Mouse (Mus musculus) layer of hippocampus, postnatal 10 days (tissue): Measurements from ENCODE around the gene Zfp26. TPM values are rescaled to one million over a fixed set of nuclear protein-coding genes. Genes with fewer than 3 reads are reported as not detected.

Experiments
- DNase-seq, 2 experiments: peaks; one replicate each; pipeline ENCODE4 v3.0.0; 2021; ENCODE audit warnings: low spot score in 2 of 2
- long read RNA-seq: library from polyadenylated mRNA; stranded (forward); transcript quantifications from one replicate; pipeline ENCODE4 v2.0.0, GENCODE M21; 2023
- total RNA-seq, 2 experiments: library from RNA; stranded (reverse); gene quantifications; 2 replicates each; pipeline ENCODE4 v1.2.3; 2021

Gene Zfp26
- 10 to 100 TPM; 31.6 to 35.6 TPM for total RNA-seq
- long read RNA-seq, partial matches to known transcripts: 0 of 11 reads
- long read RNA-seq, other reads (novel, unspliced or antisense): 11 of 11 reads

DNA sequence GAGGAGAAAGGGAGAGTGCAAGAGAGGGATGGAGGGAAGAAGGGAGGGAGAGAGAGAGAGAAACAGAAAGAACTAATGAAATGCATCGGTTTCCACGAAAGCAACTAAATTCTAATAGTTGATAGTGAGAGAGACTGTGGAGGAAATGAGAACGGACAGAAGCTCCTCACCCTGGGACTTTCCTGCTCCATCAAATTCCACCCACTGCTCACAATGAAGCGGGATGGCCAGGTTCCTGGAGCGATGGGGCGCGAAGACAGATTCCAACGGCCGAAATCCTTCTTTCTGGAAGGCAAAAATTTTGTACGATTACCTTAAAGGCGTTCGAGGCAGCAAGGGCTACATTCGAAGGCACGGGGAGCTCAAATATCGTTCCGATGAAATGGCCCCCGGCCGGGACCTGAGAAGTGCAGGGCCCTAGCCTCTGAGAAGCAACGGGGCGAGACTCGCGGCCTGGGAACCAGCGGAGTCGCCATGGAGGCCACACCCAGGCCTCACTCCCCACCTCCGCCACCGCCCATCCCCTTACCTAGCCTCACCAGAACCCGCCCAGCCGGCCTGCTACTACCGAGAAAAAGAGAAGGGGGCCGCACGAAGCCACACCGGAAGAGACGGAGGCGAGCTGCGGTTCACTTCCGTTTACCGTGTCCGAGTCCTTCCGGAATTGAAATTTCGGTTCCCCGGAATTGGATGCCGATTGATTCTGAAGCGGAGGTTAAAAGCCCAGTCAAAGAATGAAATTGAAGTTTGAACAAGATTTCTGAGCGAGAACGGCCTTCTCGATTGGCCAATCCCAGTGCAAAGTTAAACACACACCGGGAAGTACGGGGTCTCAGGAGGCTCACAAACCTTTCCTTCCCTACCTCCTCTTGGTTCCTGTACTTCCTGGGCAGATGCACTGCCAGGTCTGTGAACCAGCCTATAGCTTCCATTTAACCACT lies at the start of gene Zfp26:
Gene Zfp26, minus strand, starts transcription at position 786 of the 941 bp plus-strand sequence.
- peak; percentile 72 to 79 for DNase-seq

DNA sequence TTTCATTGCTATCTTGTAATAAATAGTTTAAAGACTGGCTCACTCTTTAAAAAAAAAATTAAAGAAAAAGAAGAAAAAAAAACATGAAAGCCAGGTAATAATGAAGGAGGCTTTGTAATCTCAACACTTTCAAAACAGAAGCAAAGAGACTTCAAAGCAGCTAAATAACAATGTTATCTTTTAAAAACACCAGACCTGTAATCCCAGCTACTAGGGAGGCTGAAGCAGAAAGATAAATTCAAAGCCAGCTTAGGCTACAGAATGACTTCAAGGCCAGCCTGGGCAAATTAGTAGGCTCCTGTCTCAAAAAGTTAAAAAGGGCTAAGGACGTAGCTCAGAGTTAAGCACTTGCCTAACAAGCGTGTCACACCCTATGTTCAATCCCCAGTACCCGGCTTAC lies 49.7 kb upstream of the Zfp26 start:
- no peak for DNase-seq

DNA sequence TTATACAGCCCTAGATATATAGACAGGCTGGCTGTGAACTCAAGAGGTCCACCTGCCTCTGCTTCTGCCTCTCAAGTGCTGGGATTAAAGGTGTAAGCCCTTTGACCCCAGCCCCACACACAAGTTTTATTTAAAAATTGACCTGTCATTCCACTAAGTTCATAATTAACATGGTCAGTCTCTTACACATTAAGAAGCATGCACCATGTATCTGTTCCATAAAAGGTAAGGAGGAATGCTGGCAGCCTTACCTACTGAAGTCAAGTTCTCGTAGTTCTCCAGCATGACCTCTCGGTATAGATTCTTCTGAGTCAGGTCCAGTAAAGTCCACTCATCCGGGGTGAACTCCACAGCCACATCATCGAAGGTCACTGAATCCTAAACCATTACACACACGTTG lies 44.8 kb upstream of the Zfp26 start:
- DNase-seq: no peak

DNA sequence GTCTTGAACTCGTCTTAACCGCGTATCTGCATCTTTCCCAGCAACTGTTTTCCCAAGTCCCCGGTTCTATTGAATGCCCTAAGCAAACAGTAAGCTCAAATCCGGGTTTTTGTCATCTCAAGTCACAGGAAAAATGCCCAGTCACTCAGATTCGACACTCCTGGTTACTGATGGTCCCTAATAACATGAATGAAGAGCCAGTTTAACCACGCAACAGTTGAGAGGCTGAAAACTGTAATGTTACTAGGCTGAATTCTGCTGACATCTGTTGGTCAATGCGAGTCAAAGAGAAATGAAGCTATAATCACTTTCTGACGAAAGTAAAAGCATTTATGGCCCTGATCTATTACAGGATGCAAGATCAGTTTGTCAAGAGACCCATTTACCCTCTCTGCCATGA lies 33.3 kb upstream of the Zfp26 start:
- no peak for DNase-seq

DNA sequence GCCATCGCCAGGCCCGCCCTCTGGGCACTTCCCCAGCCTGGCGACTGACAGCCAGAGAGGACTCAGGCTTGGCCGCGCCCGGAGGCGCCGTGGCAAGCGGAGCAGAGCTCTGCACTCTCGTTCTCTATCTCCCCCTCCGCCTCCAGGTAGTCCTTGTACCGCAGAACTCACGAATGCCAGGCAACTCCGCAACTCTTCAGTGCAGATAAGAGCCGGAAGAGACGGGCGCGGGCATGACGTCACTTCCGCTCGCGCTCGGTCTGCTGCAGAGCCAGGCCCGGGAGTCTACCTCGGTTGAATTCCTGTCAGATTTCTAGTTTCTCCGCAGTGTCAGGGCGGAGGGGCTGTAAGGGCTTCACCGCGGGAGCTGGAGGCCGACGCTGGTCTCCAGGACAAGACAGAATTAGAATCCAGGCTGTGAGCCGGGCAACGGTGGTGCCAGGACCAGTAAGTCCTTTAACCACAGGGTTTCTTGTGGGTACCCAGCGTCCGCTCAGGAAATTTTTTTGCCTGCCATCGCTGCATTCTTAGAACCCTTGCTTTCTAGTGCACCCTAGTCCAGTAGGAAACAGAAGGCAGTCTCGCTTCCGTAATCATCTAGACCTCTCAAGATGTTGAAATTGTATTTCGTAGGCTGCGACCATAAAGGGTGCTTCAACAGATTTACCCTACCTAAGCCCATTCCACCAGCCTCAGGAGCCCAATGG lies 32.7 kb upstream of the Zfp26 start, which contains the start of gene Zfp426:
Gene Zfp426, minus strand, starts transcription at position 220 of the 707 bp plus-strand sequence.
- DNase-seq: peak; percentile 79 to 86

DNA sequence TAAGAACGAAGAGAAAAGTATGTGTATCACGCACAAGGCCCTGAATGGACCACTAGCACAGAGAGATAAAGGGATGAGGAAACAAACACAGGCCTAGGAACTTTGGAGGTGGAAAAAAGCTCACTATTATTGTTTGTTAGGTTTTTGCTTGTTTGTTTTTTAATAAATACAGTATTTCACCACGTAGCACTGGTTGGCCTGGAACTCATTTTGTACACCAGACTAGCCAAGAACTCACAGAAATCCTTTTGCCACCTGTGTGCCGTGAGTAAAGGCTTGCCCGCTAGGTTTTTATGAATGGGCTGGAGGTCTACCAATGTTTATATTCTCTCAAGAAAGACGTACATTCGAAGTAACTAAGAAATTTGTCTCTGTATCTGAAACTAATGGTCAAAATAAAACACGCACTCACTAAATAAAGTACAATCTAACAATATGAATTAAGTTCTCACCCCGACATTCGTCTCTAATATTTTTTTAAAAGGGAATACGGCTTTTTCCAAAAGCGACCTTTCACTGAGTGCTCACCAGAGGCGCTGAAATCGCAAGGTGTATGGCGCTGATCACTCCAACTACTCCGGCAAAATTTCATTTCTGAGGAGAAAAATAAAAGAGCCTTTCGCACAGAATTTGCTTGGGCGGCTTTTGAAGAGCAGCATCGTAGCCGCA lies 32.0 kb upstream of the Zfp26 start:
- DNase-seq: no peak

DNA sequence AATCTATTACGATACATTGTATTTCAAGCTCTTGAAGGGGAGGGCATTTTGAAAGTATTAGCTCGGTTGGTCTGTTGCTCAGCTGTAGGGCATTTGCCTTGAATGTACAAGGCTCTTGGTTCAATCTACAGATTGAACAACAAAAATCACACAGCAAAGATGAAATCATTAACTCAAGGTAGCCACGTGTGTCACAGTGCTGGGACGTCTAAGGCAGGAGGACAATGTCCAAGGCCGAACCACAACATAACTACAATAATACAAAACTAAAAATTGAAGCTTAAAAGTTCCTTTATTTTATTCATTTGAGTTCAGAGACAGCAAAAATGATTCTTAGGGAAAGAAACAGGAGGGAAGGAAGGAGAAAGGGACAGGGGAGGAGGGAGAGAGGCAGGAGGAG lies 29.6 kb upstream of the Zfp26 start:
- no peak for DNase-seq

DNA sequence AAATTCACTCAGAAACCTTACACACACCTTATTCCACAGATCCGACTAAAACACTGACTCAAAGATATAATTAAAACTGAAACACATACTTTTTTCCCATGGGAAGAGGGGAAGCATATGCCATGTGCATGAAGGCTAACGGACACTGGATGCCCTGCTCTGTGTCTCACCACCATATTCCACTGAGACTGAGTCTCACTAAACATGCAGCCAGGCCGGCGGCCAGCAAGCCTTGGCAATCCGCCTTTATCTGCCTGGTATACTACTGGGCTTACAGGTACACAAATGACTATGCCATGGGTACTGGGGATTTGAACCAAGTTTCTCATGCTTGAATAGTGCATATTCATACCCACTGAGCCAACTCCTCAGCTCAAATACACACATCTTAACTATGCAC lies 19.4 kb upstream of the Zfp26 start:
- no peak for DNase-seq

DNA sequence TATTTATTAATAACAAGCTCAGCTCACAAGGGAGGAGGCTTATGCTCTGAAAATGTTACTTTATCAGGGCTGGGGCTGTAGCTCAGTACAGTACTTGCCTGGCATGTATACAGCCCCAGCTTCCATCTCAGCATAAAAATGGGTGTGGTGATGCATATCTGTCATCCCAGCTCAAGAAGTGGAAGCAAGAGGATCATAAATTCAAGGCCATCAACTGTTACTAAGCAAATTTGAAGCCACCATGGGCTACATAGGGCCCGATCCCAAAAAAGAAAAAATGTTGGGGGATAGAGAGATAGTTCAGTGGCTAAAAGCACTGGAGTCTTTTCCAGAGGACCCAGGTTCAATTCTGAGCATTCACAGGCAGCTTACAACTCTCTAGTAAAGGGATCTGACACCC lies 16.7 kb upstream of the Zfp26 start:
- DNase-seq: no peak

DNA sequence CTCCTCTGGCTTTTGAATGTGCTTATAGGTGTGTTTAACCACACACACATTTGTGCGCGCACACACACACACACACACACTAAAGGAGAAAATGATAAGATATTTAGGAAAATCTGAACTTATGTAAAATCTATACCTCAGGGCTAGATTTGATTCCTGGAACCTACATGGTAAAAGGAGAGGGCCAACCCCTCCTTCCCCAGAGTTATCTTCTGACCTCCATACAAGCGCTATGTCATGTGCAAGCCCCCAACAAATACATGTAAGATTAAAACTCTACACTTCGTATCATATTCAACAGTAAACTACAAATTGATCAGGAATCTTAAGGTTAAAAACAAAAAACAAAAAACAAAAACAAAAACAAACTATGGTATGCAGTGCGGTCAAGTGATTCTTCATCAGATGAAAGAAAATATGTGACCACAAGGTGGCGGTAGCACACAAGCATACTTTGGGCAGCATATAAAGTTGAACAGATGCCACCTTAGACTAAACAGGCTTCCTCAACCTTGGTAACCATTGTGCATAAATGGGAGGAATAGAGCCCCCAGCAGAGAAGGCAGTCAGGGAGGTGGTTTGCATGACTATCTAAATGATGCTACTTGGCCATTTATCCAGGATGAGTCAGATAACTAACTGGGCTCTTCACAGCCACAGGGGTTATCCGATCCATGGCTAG lies 6.9 kb upstream of the Zfp26 start:
- DNase-seq: peak; percentile 58 to 67

DNA sequence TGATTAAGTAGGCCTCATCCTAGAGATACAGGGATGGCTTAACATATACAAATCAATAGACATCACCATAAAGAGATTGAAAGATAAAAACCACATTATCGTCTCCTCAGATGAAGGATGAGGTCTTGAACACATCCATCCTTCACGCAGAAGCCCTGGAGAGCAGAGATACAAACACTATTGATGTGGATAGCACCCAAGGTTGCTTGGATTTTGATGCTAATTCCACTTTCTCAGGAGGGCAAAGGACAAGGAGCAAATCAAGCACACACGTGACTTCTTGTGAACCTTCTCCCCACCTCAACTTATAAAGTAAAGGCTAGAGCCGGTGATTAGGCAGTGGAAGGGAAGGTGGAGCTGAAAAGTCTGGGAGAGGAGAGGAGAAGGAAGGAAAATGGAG lies 6.3 kb downstream of the Zfp26 start:
- DNase-seq: no peak

DNA sequence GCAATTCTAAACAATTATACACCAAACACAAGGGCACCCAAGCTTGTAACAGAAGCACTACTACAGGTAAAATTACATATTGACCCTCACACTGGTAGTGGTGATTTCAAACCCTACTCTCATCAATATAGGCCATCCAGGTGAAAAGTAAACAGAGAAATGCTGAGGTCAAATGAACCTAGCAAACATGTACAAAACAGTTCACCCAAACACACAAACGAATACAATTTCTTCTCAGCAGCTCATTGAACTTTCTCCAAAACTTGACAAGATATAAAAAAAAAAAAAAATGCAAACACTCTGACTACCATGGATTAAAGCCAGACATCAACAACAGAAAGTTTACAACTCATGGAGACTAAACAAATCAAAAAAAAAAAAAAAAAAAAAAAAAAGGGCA lies 8.5 kb downstream of the Zfp26 start:
- DNase-seq: no peak

DNA sequence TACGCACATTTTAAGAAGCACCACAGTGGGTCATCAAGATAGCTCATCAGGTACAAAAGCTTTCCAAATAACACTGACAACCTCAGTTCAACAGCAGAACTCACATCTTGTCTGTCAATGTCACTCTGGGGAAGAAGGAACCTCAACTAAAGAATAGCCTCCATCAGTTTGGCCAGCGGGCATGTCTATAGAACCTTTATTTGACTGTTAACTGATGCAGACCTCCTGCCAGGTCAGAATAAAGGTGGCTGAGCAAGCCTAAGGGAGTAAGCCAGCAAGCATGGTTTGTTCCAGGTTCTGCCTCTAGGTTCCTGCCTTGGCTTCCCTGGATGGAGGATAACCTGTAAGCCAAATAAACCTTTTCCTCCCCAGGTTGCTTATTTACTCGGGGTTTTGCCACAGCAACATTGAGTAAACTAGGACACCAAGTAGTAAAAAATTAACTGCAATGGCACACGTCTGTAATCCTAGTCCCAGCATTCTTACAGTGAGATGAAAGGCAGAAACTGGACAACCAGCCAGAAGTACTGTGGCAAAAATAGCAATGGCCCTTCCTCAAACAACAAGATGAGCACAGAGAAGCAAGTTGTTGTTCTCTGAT lies 16.7 kb downstream of the Zfp26 start:
- no peak for DNase-seq

DNA sequence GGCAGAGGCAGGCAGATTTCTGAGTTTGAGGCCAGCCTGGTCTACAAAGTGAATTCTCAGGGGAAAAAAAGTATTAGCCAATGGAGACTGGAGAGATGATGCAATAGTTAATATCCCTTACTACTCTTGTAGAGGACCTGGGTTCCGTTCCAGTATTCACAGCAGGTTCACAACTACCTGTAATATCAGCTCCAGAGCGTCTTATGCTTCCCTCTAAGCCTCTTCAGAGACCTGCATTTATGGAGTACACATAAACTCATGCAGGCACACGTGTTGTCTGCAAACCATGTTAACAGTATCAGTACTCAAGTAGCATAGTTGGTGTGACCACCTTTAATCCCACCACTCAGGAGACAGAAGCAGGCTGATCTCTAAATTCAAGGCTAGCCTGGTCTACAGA lies 30.0 kb downstream of the Zfp26 start:
- DNase-seq: no peak

DNA sequence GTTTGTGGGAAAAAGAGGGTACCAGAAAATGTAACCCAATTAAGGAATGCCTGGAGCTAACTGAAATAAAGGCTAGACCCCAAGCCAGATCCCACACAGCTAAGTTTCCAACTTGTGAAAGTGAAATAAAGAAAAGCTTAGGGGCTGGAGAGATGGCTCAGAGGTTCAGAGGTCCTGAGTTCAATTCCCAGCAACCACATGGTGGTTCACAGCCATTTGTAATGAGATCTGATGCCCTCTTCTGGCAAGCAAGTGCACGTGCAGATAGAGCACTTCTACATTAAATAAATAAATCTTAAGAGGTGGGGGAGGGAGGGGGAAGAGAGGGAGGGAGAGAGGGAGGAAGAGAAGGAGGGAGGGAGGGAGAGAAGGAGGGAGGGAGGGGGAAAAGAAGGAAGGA lies 48.5 kb downstream of the Zfp26 start:
- DNase-seq: no peak

DNA sequence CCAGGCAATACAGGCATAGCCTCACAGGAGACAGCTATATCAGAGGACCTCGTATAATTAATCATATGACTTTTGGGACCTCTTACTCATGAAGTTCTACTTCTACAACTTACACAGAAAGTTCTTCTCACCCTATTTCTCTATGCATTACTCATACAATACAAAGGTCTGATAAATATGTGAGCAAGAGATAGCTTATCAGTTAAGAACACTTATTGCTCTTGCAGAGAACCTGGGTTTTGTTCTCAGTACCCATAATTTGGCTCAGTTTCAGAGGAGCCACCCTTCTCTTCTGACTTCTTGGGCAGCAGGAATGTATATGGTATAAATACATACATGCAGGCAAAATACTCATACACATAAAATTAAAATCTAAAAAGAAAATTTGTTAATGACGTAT lies 50.6 kb downstream of the Zfp26 start:
- no peak for DNase-seq

DNA sequence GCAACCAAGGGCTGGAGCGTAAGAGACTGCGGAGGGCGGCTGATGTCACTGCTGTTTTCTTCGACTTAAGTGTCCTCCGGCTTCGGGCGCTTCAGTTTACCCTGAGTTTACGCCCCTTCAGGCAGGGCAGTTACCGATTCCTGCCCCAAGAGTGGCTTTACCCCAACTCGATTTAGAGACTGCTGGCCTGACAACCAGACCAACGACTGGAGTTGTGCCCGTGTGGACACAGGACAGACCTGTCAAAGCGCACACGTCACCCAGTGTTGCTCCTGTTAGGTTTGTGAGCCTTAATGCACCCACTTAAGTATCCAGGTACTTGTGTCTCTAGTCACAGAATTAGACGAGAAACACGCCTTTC lies 74.6 kb downstream of the Zfp26 start:
- no peak for DNase-seq

DNA sequence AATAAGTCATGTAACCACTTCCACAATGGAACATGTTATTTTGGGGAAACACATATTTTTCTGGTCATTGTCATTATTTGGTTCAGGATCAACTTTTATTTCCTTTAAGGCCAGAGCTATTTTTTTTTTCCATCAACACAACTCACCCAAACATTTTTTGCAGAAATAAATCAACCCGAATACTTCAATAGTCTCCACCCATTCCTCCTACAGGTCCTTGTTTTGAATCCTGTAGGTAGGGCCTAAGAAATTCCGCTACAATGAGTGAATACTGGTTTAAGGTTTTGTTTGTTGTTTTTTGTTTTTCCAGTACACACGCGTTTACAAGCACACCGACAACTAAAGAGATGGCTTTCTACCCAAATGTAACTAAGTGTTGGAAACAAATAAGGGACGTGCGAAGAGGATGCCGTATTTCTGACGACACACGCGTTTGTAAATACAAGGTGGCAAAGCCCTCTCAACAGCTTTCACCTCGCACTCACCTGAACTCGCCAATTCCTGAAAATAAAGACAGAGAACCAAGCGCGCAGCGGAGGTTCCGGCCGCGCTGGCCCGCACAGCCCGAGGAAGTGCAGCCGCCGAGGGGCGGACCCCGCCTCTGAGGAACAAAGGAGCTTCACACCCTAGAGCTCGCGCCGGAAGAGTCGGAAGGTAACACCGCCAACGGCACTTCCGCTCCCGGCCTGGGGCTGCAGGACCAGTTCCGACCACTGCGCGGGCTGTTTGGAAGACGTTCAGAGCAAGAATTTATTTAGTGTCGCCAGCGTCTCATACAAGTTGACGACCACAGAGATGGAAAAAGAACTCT lies 75.2 kb downstream of the Zfp26 start, which contains the start of gene Zfp560:
Gene Zfp560, minus strand, starts transcription at position 646 of the 811 bp plus-strand sequence.
- DNase-seq: peak; percentile 95 to 96

DNA sequence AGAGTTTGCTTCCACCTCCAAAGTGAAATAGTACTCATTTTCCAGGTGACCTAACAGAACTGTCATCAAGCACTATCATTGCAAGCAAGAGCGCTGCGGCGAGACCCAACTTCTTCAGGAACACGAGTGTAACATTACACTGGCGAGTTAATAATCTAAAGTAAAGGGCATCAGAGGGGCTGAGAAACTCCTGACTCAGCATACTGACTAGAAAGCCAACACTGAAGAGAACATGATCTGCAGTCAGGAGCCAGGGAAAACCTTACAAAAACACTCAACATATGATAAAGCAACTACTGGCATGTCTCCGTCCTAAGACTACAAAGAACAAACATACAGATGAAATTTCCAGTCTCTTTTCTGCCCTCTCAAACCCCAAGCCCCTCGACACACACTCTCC lies 76.3 kb downstream of the Zfp26 start:
- DNase-seq: no peak
